Mouse (Mus musculus) intestine, postnatal 0 days (tissue): ENCODE results near the gene Pla2g2e. TPM values are rescaled to one million over a fixed set of nuclear protein-coding genes. Genes with fewer than 3 reads are reported as not detected.
"Not testable (repeated sequence)": the region's sequence is repeated elsewhere in the genome, so short reads cannot be mapped to it uniquely, and the experiment has no call there.

Experiments used
- ATAC-seq: fragments of 200-750 bp; cut with Nextera tagmentation; 2 replicates; pipeline ENCODE4 v1.8.0; 2017; ENCODE audit warnings: mild to moderate bottlenecking, moderate TSS enrichment, moderate library complexity
- H3K27ac ChIP-seq: fragments of 300-500 bp; sonication (generic); 2 replicates; pipeline ENCODE4 v1.5.1; 2014; ENCODE audit warnings: mild to moderate bottlenecking, low read depth, low read length, moderate library complexity
- H3K27me3 ChIP-seq: fragments of 300-500 bp; sonication (generic); replicated peaks from 2 replicates; pipeline ENCODE4 v1.6.1; 2014; ENCODE audit warnings: low read length, mixed read lengths; ENCODE audit not compliant: control insufficient read depth, insufficient read depth
- H3K36me3 ChIP-seq: fragments of 300-500 bp; sonication (generic); 2 replicates; pipeline ENCODE4 v1.6.1; 2014; ENCODE audit warnings: mild to moderate bottlenecking, moderate library complexity; ENCODE audit not compliant: control insufficient read depth, insufficient read depth
- H3K4me1 ChIP-seq: fragments of 300-500 bp; sonication (generic); replicated peaks from 2 replicates; pipeline ENCODE4 v1.6.1; 2014; ENCODE audit warnings: antibody characterized with exemption, low read length, mixed read lengths; ENCODE audit not compliant: control insufficient read depth, insufficient read depth
- H3K4me2 ChIP-seq: fragments of 300-500 bp; sonication (generic); replicated peaks from 2 replicates; pipeline ENCODE4 v1.6.1; 2014; ENCODE audit warnings: low read depth, mild to moderate bottlenecking, moderate library complexity
- H3K4me3 ChIP-seq: fragments of 300-500 bp; sonication (generic); 2 replicates; pipeline ENCODE4 v1.5.1; 2014; ENCODE audit warnings: low read depth, low read length
- H3K9ac ChIP-seq: fragments of 300-500 bp; sonication (generic); 2 replicates; pipeline ENCODE4 v1.6.1; 2014; ENCODE audit warnings: mild to moderate bottlenecking, low read depth, low read length
- H3K9me3 ChIP-seq: fragments of 300-500 bp; sonication (generic); 2 replicates; pipeline ENCODE4 v1.6.1; 2016; ENCODE audit warnings: mixed run types; ENCODE audit not compliant: control insufficient read depth
- CTCF ChIP-seq: sonication (generic); IDR thresholded peaks from 2 replicates; pipeline ENCODE4 v1.5.1; 2016; ENCODE audit warnings: low read depth, mild to moderate bottlenecking, control low read depth, antibody characterized with exemption, moderate library complexity
- WGBS: fragments of 180-500 bp; shearing (Covaris S2); extraction: QIAGEN DNeasy Blood & Tissue Kit; methylation state at CpG from one replicate; pipeline ENCODE4 v1.1.7; 2014; 5-methylcytosine and 5-hydroxymethylcytosine counted together
- polyA plus RNA-seq: library from polyadenylated mRNA; unstranded; fragments of >200 nt; fragmentation: Nextera tagmentation; extraction: Ambion mirVana; gene quantifications from 2 replicates; pipeline ENCODE4 v1.2.1, GENCODE M21; 2015

Pla2g2e gene
- polyA plus RNA-seq, 1 experiment from 2014 or later, result 0.30 TPM

- H3K4me1 ChIP-seq, result no peaks in the 10 kb centered on the region
- H3K4me2 ChIP-seq, result no peak overlapping the region
- no peaks in the 10 kb centered on the region for H3K36me3 ChIP-seq
- no peaks in the 10 kb centered on the region for H3K9me3 ChIP-seq
- no peak for TF ChIP-seq CTCF
- no peak for ATAC-seq
- 69% methylated on average over 6 of the region's 6 CpGs for WGBS
- no peak overlapping the region for H3K9ac ChIP-seq
- H3K4me3 ChIP-seq, result no peak overlapping the region
- H3K27me3 ChIP-seq, result no peaks in the 10 kb centered on the region
- no peak overlapping the region for H3K27ac ChIP-seq
These were observed 11.8 kb upstream of the Pla2g2e start for GRCm38 (mm10) chr4:138865991-138866390.

- no peak overlapping the region for H3K9ac ChIP-seq
- H3K4me1 ChIP-seq, result no peaks in the 10 kb centered on the region
- 0 out of 2 replicates have a peak, but pooled peaks have one; percentile 16 for ATAC-seq
- no peaks in the 10 kb centered on the region for H3K36me3 ChIP-seq
- no peaks in the 10 kb centered on the region for H3K27me3 ChIP-seq
- no peaks in the 10 kb centered on the region for H3K9me3 ChIP-seq
- no peak overlapping the region for H3K4me2 ChIP-seq
- H3K4me3 ChIP-seq, result no peak overlapping the region
- TF ChIP-seq CTCF, result peak; percentile 93
- no peak overlapping the region for H3K27ac ChIP-seq
- WGBS, result 14% methylated on average over 7 of the region's 7 CpGs
These were observed 11.3 kb upstream of the Pla2g2e start for GRCm38 (mm10) chr4:138866413-138866812.

GRCm38 (mm10) chr4:138868666-138869065 lies 9.1 kb upstream of the Pla2g2e start:
- H3K9me3 ChIP-seq, result no peaks in the 10 kb centered on the region
- no peak for TF ChIP-seq CTCF
- no peak overlapping the region for H3K4me2 ChIP-seq
- no peak overlapping the region for H3K4me3 ChIP-seq
- no peak for ATAC-seq
- H3K4me1 ChIP-seq, result no peaks in the 10 kb centered on the region
- H3K9ac ChIP-seq, result no peak overlapping the region
- H3K27ac ChIP-seq, result no peak overlapping the region
- 54% methylated on average over 8 of the region's 8 CpGs for WGBS
- H3K27me3 ChIP-seq, result no peaks in the 10 kb centered on the region
- H3K36me3 ChIP-seq, result no peaks in the 10 kb centered on the region

GRCm38 (mm10) chr4:138873864-138874263 lies 3.9 kb upstream of the Pla2g2e start, which contains the start of gene Gm13030:
TSS of gene Gm13030 (minus strand) at chr4:138873964.
- no peaks in the 10 kb centered on the region for H3K27me3 ChIP-seq
- H3K9me3 ChIP-seq, result no peaks in the 10 kb centered on the region
- H3K4me3 ChIP-seq, result no peak within 1 kb of the TSS
- H3K4me1 ChIP-seq, result no peaks in the 10 kb centered on the region
- H3K36me3 ChIP-seq, result no peaks in the 10 kb centered on the region
- no peak within 1 kb of the TSS for H3K9ac ChIP-seq
- no peak within 1 kb of the TSS for H3K27ac ChIP-seq
- TF ChIP-seq CTCF, result no peak
- no peak for ATAC-seq
- WGBS, result 75% methylated on average over 6 of the region's 6 CpGs
- no peak within 1 kb of the TSS for H3K4me2 ChIP-seq

- not testable (repeated sequence) for ATAC-seq
These were observed 2.5 kb upstream of the Pla2g2e start for GRCm38 (mm10) chr4:138875275-138875674.

GRCm38 (mm10) chr4:138875986-138876385 lies 1.8 kb upstream of the Pla2g2e start:
- Histone ChIP-seq H3K27ac (no peak overlapping the region), H3K9ac (no peak overlapping the region), H3K9me3 (no peaks in the 10 kb centered on the region), H3K4me2 (no peak overlapping the region), H3K4me3 (no peak overlapping the region), H3K4me1 (no peaks in the 10 kb centered on the region), H3K36me3 (no peaks in the 10 kb centered on the region), H3K27me3 (no peaks in the 10 kb centered on the region)
- TF ChIP-seq CTCF, result no peak
- 99% methylated on average over 2 of the region's 2 CpGs for WGBS
- ATAC-seq, result no peak

More at GRCm38 (mm10) chr4:138875275-138875674, 2.5 kb upstream of the Pla2g2e start:
- H3K9ac ChIP-seq, H3K27ac ChIP-seq, H3K4me2 ChIP-seq, H3K4me1 ChIP-seq, H3K27me3 ChIP-seq, H3K36me3 ChIP-seq, H3K9me3 ChIP-seq, H3K4me3 ChIP-seq: not testable (repeated sequence)
- 84% methylated on average over 2 of the region's 2 CpGs for WGBS

GRCm38 (mm10) chr4:138878783-138879182 lies 1.0 kb downstream of the Pla2g2e start:
- no peak overlapping the region for H3K4me3 ChIP-seq
- H3K27me3 ChIP-seq, result no peaks in the 10 kb centered on the region
- no peaks in the 10 kb centered on the region for H3K36me3 ChIP-seq
- H3K4me1 ChIP-seq, result no peaks in the 10 kb centered on the region
- H3K27ac ChIP-seq, result no peak overlapping the region
- no peak overlapping the region for H3K4me2 ChIP-seq
- TF ChIP-seq CTCF, result no peak
- 58% methylated on average over 8 of the region's 8 CpGs for WGBS
- H3K9ac ChIP-seq, result no peak overlapping the region
- ATAC-seq, result no peak
- no peaks in the 10 kb centered on the region for H3K9me3 ChIP-seq
